Mouse (Mus musculus): ENCODE measurements around the gene Ccdc34. TPM values are rescaled to one million over a fixed set of nuclear protein-coding genes. Genes with fewer than 3 reads are reported as not detected.

The Ccdc34 gene
- polyA plus RNA-seq, 1 experiment, result 7.4 TPM

DNA sequence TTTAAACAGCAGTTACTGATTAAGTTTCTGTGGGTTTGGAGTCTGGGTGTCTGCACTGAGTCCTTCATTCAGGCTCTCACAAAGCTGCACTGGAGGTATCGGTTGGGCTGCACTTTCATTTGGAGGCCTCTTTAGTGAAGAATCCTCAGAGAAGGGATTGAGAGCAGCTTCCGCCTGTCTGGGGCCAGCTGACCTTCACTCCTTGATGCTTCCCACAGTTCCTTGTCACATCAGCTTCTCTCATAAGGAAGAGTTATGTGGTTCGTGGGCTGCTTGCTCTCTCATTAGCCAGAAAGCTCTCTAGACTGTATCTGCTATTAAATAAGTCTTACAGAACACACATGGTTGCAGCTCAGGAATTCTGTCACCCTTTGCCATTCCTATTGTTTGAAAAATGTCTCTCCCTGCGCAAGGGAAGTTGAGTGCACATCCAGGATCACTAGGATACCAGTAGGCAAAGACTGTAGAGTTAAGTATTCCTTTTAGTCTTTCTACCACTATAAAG lies 173.6 kb downstream of the Ccdc34 start:
- no peak overlapping the region for H3K4me3 ChIP-seq (replicated peaks)
- H3K27me3 ChIP-seq (ENCODE audit: control insufficient read depth), result peaks cover 8% of the 10 kb centered on the region
- no peaks in the 10 kb centered on the region for H3K9me3 ChIP-seq (ENCODE audit: control insufficient read depth, low read length)
- no peaks in the 10 kb centered on the region for H3K36me3 ChIP-seq (ENCODE audit: control insufficient read depth)
- TF ChIP-seq GATA1 (IDR thresholded peaks at IDR 0.05; ENCODE audit: low read length) (no peak), TAL1 (IDR thresholded peaks at IDR 0.05; ENCODE audit: low read length) (no peak)
- H3K4me1 ChIP-seq (ENCODE audit: control insufficient read depth), result no peaks in the 10 kb centered on the region

DNA sequence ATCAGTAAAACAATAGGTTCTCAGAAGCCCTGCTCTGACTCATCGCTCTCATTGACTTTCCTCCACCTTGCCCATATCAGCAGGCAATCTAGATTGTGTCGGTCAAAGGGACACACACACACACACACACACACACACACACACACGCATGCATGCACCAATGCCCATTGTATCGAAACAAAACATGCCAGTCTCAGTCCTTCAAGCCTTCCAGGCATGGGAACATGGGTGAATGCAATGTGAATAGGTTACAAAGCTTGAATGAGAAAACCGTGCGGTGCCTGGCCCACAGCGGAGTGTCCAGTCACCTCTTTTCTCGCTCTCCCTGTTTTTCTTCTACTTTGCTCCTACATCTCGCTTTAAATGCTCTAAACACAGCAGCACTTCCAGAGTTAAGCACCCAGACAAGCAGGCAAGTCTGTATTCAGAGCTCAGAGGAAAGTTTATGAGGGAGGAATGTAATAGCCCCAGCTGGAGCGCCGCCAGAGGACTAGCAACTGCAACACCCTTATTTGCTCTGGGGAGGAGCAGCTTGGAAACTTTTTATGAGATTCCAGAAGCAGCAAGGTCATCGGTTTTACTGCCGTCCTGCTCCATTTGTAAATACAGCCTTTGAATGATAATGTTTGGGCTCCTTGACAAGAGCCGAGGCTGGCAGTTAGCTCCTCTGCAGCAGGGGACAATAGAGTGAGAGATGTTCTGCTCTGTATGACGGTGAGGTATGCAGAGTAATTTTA lies 174.5 kb downstream of the Ccdc34 start:
- TF ChIP-seq TAL1 (IDR thresholded peaks at IDR 0.05; ENCODE audit: low read length) (no peak), GATA1 (IDR thresholded peaks at IDR 0.05; ENCODE audit: low read length) (no peak)
- Histone ChIP-seq H3K4me1 (ENCODE audit: control insufficient read depth) (no peaks in the 10 kb centered on the region), H3K36me3 (ENCODE audit: control insufficient read depth) (no peaks in the 10 kb centered on the region), H3K4me3 (replicated peaks) (no peak overlapping the region), H3K9me3 (ENCODE audit: control insufficient read depth, low read length) (no peaks in the 10 kb centered on the region), H3K27me3 (ENCODE audit: control insufficient read depth) (peaks cover 8% of the 10 kb centered on the region)

DNA sequence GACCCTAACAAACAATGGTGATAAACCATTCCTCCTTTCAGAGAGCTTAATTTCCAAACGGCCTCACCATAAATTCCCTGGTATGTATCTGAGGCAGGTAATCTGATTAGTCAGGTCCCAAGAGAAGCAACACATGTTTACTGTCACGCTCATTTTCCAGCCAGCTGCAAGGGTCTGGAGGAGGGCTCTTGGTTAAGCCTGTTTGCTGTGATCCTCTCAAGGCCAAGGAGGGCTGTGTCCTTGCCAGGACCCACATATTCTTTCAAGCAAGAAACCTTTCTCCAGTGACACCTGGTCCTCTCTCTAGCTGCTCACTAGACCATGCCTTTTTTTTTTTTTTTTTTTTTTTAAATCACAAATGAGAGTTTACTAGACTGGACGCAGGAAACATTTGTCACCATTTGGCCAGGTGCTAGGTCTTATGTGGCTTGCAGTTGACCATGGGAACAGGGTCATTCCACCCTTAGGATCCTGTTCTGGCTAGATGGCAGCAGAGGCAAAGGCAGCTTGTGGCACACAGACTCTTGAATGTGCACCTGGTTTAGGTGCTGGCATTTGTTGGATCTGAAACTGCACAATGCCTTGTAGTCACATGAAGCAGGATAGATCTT lies 175.2 kb downstream of the Ccdc34 start:
- Histone ChIP-seq H3K4me1 (ENCODE audit: control insufficient read depth) (no peaks in the 10 kb centered on the region), H3K27me3 (ENCODE audit: control insufficient read depth) (peaks cover 8% of the 10 kb centered on the region), H3K4me3 (replicated peaks) (no peak overlapping the region), H3K9me3 (ENCODE audit: control insufficient read depth, low read length) (no peaks in the 10 kb centered on the region), H3K36me3 (ENCODE audit: control insufficient read depth) (no peaks in the 10 kb centered on the region)
- TF ChIP-seq GATA1 (IDR thresholded peaks at IDR 0.05; ENCODE audit: low read length) (no peak), TAL1 (IDR thresholded peaks at IDR 0.05; ENCODE audit: low read length) (no peak; the same call in 2 of the 3 replicates)

DNA sequence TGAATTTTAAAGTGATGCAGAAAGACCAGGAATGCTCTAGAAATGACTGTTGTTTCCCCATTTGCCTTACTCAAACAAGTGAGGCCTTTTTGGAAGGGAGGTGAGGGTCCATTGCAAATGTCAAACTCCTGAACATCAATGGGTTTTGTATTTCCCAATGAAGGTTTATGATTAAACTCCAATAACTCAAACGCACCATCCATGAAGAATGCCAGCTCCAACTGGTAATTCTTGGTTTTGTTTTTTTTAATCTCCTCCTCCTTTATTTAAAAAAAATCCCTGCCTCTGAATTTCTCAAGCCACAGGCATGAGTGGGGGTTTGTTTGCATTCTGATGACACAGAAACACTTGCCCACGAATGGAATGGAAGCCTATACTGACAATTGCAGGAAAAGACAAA lies 178.9 kb downstream of the Ccdc34 start:
- H3K9me3 ChIP-seq (ENCODE audit: control insufficient read depth, low read length), result no peaks in the 10 kb centered on the region
- H3K4me3 ChIP-seq (replicated peaks), result no peak overlapping the region
- TF ChIP-seq TAL1 (IDR thresholded peaks at IDR 0.05; ENCODE audit: low read length), result no peak
- TF ChIP-seq GATA1 (IDR thresholded peaks at IDR 0.05; ENCODE audit: low read length), result no peak
- H3K36me3 ChIP-seq (ENCODE audit: control insufficient read depth), result no peaks in the 10 kb centered on the region
- peaks cover 8% of the 10 kb centered on the region for H3K27me3 ChIP-seq (ENCODE audit: control insufficient read depth)
- peaks cover 2% of the 10 kb centered on the region for H3K4me1 ChIP-seq (ENCODE audit: control insufficient read depth)

DNA sequence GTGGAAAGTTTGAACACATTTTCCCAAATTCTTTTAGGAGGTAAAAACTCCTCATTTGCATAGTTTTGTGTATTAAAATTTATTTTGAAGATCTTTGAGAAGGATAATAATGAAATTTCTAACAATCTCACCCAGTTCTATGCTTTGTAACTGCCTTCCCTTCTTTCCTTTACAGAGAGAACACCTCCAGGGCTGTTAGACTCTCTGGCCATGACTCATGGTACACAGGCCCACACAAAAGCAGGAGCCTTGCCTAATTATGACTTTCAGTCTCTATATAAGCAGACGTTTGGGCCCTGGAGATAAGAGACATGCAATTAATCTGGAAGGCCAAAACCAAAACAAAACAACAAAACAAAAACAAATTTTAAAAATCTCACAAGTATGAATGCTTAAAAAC lies 182.0 kb downstream of the Ccdc34 start:
- H3K36me3 ChIP-seq (ENCODE audit: control insufficient read depth), result no peaks in the 10 kb centered on the region
- H3K4me1 ChIP-seq (ENCODE audit: control insufficient read depth), result peaks cover 20% of the 10 kb centered on the region
- H3K4me3 ChIP-seq (replicated peaks), result no peak overlapping the region
- TF ChIP-seq GATA1 (IDR thresholded peaks at IDR 0.05; ENCODE audit: low read length), result no peak
- no peak for TF ChIP-seq TAL1 (IDR thresholded peaks at IDR 0.05; ENCODE audit: low read length)
- H3K27me3 ChIP-seq (ENCODE audit: control insufficient read depth), result no peaks in the 10 kb centered on the region; the same call in 1 of the 2 replicates
- H3K9me3 ChIP-seq (ENCODE audit: control insufficient read depth, low read length), result no peaks in the 10 kb centered on the region

DNA sequence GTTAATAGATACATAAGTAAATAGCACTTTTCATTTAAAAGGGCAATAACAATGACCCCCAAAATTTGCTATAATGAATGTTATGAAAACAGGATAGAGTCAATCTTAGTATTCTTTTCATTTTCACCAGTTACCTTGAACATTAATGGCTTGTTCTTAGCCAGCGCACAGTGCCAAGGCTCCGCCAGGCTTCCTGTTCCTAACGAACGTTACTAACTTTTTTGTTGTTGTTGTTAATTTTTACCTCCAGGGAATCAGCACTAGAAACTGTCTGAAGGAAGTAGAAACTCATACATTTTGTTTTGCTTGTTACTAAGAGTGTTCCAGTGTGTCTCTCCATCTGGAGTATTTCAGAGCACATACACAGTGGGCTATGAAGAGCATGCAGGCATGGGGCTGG lies 184.2 kb downstream of the Ccdc34 start:
- TF ChIP-seq TAL1 (IDR thresholded peaks at IDR 0.05; ENCODE audit: low read length), result no peak
- TF ChIP-seq GATA1 (IDR thresholded peaks at IDR 0.05; ENCODE audit: low read length), result no peak
- H3K36me3 ChIP-seq (ENCODE audit: control insufficient read depth), result no peaks in the 10 kb centered on the region
- H3K9me3 ChIP-seq (ENCODE audit: control insufficient read depth, low read length), result no peaks in the 10 kb centered on the region
- H3K4me1 ChIP-seq (ENCODE audit: control insufficient read depth), result peaks cover 22% of the 10 kb centered on the region
- H3K27me3 ChIP-seq (ENCODE audit: control insufficient read depth), result no peaks in the 10 kb centered on the region
- no peak overlapping the region for H3K4me3 ChIP-seq (replicated peaks)

DNA sequence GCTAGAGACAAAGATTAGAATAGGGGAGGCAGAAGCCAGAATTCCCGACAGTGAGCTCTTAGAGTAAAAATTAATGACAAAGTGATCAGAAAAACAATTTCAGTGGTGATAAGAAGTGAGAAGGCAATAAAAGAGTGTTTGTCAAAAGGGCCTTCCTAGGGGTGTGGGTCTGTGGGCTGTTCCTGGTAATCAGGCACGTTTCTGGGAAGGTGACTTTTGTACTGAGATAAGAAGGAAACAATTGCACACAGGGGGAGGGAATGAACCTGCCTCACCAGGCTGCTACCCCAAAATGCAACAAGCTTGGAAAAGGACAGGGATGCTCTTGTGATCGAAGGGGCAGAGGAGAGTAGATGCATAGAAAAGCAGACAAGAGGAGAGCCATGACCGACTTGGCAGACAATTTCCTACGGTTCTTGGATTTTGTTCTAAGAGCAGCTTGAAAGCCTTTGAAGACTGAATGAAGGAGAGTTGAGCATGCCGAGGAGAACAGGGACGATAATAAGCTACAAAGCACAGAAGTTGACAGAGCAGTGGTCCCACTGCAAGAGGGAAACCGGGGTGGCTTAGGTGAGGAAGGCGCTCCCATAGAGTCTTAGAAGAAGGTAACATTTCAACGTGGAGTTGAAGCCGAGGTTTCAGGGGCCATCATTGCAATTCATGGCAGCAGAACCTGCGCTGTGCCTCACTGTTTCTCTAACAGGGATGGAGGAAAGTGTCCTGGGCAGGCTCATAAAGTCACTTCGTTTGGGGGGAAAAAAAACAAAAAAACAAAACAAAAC lies 185.3 kb downstream of the Ccdc34 start:
- no peak overlapping the region for H3K4me3 ChIP-seq (replicated peaks)
- H3K4me1 ChIP-seq (ENCODE audit: control insufficient read depth), result peaks cover 22% of the 10 kb centered on the region
- H3K27me3 ChIP-seq (ENCODE audit: control insufficient read depth), result no peaks in the 10 kb centered on the region
- no peaks in the 10 kb centered on the region for H3K9me3 ChIP-seq (ENCODE audit: control insufficient read depth, low read length)
- TF ChIP-seq GATA1 (IDR thresholded peaks at IDR 0.05; ENCODE audit: low read length), result no peak
- H3K36me3 ChIP-seq (ENCODE audit: control insufficient read depth), result no peaks in the 10 kb centered on the region

DNA sequence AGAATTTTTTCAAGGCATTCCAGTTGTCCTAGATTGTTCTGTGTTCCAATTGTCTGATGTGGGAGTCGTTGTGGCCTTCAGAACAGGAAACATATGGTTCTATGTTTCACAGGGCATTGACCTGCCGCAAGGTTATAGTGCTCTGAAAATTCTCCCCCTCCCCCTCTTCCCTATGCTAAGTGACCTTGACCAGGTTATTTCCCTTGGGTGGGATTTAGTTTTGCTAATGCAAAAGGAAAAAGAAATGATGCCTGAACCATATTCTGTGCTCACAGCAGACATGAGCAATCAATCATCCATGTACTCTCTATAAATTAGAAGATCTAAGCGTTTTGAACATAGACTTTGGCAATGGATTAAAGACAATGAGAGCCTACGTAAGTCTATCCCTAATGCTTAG lies 186.6 kb downstream of the Ccdc34 start:
- H3K9me3 ChIP-seq (ENCODE audit: control insufficient read depth, low read length), result no peaks in the 10 kb centered on the region
- TF ChIP-seq TAL1 (IDR thresholded peaks at IDR 0.05; ENCODE audit: low read length) (no peak), GATA1 (IDR thresholded peaks at IDR 0.05; ENCODE audit: low read length) (no peak)
- H3K4me1 ChIP-seq (ENCODE audit: control insufficient read depth), result peaks cover 25% of the 10 kb centered on the region
- no peak overlapping the region for H3K4me3 ChIP-seq (replicated peaks)
- no peaks in the 10 kb centered on the region for H3K27me3 ChIP-seq (ENCODE audit: control insufficient read depth)
- no peaks in the 10 kb centered on the region for H3K36me3 ChIP-seq (ENCODE audit: control insufficient read depth)
